Comparison of ENCODE assay signal across 9 mouse cellular contexts in the genomic region with DNA sequence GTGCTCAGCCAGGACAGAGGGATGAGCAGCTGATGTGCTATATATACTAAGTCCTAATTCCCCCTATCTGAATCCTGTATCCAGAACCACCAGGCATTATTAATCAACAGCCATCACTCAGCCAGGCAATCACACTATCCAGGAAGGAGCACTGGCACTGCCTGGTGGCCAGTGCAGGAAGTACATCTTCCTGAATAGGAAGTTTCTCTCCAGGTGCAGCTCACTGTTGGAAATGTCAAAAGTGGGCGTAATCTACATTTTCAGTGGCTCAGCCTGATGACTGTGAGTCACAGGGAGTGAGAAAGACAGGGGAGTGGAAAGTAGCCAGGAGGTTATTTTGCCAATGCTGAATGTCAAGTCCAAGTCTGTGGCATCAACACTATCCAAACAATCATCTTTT. TPM values are rescaled to one million over a fixed set of nuclear protein-coding genes. Genes with fewer than 3 reads are reported as not detected.
A peak's percentile ranks its signal among the peaks of the same experiment; 100 is the strongest.
DNase-seq lines count a peak whose midpoint lies in the region; TF ChIP-seq lines count a peak whose summit lies in the region.
"Had no signal": no experiment of that assay in that cellular context is flagged by ENCODE, and none has a peak within 500 bp of the region (broad histone marks: within the 10 kb centered on the region; RNA-seq: fewer than 3 reads in every experiment).

No protein-coding gene starts in this region.

- peak; percentile 38 to 53 for DNase-seq in cerebellum, adult 2 months
- no peak for DNase-seq in cerebellum, adult 11 months
- DNase-seq in spleen, adult 12 weeks (ENCODE audit: low spot score), result peak; percentile 31
- no peak for DNase-seq in spleen, postnatal 36 days (ENCODE audit: low spot score in 2 of 2)
- peak; percentile 46 to 58 for DNase-seq in layer of hippocampus, adult 2 months (ENCODE audit: low spot score in 2 of 2)
- peak; percentile 51 for DNase-seq in naive thymus-derived CD4-positive, alpha-beta T cell, adult 2 months (ENCODE audit: low read depth)
- no peak for DNase-seq in yolk sac, embryonic 10.5 days (ENCODE audit: low spot score)

- H3K4me1 ChIP-seq in cerebellum, adult 2 months (ENCODE audit: control insufficient read depth, insufficient read depth, low read length), result no peaks in the 10 kb centered on the region
- no peaks in the 10 kb centered on the region for H3K4me1 ChIP-seq in cortical plate, adult 2 months (ENCODE audit: control insufficient read depth, insufficient read depth, low read length)

- no peak for TF ChIP-seq POLR2A in cerebellum, adult 2 months (IDR thresholded peaks at IDR 0.05; ENCODE audit: borderline replicate concordance, insufficient read depth, low read length)
- TF ChIP-seq POLR2A in cortical plate, adult 2 months (IDR thresholded peaks at IDR 0.05; ENCODE audit: extremely low read depth, insufficient read depth, low read length), result no peak

- H3K4me3 ChIP-seq in cerebellum, adult 2 months (replicated peaks; ENCODE audit: insufficient read depth, low read depth, low read length), result no peak overlapping the region
- no peak overlapping the region for H3K4me3 ChIP-seq in cortical plate, adult 2 months (ENCODE audit: insufficient read depth, low read length)
- no peak overlapping the region for H3K4me3 ChIP-seq in layer of hippocampus, adult 2 months

- no peak overlapping the region for H3K27ac ChIP-seq in cerebellum, adult 2 months (ENCODE audit: insufficient read depth, low read length)
- no peak overlapping the region for H3K27ac ChIP-seq in cortical plate, adult 2 months (ENCODE audit: insufficient read depth, low read length)
- H3K27ac ChIP-seq in layer of hippocampus, adult 2 months, result no peak overlapping the region

- WGBS in cerebellum, adult 2 months, result 11% methylated on average over 1 of the region's 1 CpGs

- peak; percentile 67 for TF ChIP-seq CTCF in cerebellum, adult 2 months (IDR thresholded peaks at IDR 0.05; ENCODE audit: borderline replicate concordance, insufficient read depth, low read depth, low read length)
- TF ChIP-seq CTCF in cortical plate, adult 2 months (IDR thresholded peaks at IDR 0.05; ENCODE audit: extremely low read depth, insufficient read depth, low read length), result peak; percentile 68
- TF ChIP-seq CTCF in layer of hippocampus, adult 2 months (conservative IDR thresholded peaks at IDR 0.05), result peak; percentile 90

- H3K27me3 ChIP-seq in cerebellum, adult 2 months (ENCODE audit: control insufficient read depth, insufficient read depth, low read length), result no peaks in the 10 kb centered on the region

RNA-seq across cellular contexts. Expression of gene Tmem269, which starts 5.7 kb away (rescaled TPM):
- 0.82 and 0.92 TPM in 2 replicates for polyA plus RNA-seq in cerebellum, adult 2 months (2012; rRNA removed)
- polyA plus RNA-seq in cortical plate, adult 2 months (2012; rRNA removed), result 1.2 TPM in 2 replicates
- under 1 TPM; 0.77 to 0.93 TPM for total RNA-seq in layer of hippocampus, adult 2 months (2021)
- polyA plus RNA-seq: intestine, embryonic 14.5 days had no signal

RNA-seq across cellular contexts. Expression of gene AU022252, which starts 8.8 kb away (rescaled TPM):
- polyA plus RNA-seq in cerebellum, adult 2 months (2012; rRNA removed), result 10.7 and 11.9 TPM in 2 replicates
- polyA plus RNA-seq in cortical plate, adult 2 months (2012; rRNA removed), result 13.0 TPM in 2 replicates
- 10 to 100 TPM; 30.5 to 31.9 TPM for total RNA-seq in layer of hippocampus, adult 2 months (2021)

RNA-seq across cellular contexts. Expression of gene P3h1, which starts 9.0 kb away (rescaled TPM):
- polyA plus RNA-seq in cerebellum, adult 2 months (2012; rRNA removed), result 12.3 and 14.7 TPM in 2 replicates
- 10.6 and 10.8 TPM in 2 replicates for polyA plus RNA-seq in cortical plate, adult 2 months (2012; rRNA removed)
- total RNA-seq in layer of hippocampus, adult 2 months (2021), result 1 to 10 TPM; 9.6 to 9.9 TPM

RNA-seq across cellular contexts. Expression of gene Svbp, which starts 28.6 kb away (rescaled TPM):
- polyA plus RNA-seq in cerebellum, adult 2 months (2012; rRNA removed), result 25.7 and 26.4 TPM in 2 replicates
- 29.2 and 29.9 TPM in 2 replicates for polyA plus RNA-seq in cortical plate, adult 2 months (2012; rRNA removed)
- 10 to 100 TPM; 13.9 to 16.6 TPM for total RNA-seq in layer of hippocampus, adult 2 months (2021)

RNA-seq across cellular contexts. Expression of gene Cldn19, which starts 31.5 kb away (rescaled TPM):
- polyA plus RNA-seq in cerebellum, adult 2 months (2012; rRNA removed), result 0.20 and 0.32 TPM in 2 replicates
- polyA plus RNA-seq in cortical plate, adult 2 months (2012; rRNA removed), result 0.32 and 0.58 TPM in 2 replicates
- total RNA-seq in layer of hippocampus, adult 2 months (2021), result under 1 TPM; 0.37 to 0.69 TPM
- polyA plus RNA-seq: intestine, embryonic 14.5 days had no signal

Comparison
In these comparisons a context has a peak if more than half of its experiments do, and no peak if none do; other contexts are left out.
1. DNase-seq: peak in cerebellum, adult 2 months (2 of 2), spleen, adult 12 weeks (single experiment), layer of hippocampus, adult 2 months (2 of 2) and naive thymus-derived CD4-positive, alpha-beta T cell, adult 2 months (single experiment); none in cerebellum, adult 11 months (single experiment), spleen, postnatal 36 days (0 of 2) and yolk sac, embryonic 10.5 days (single experiment).
2. Peak in every context shown above with its lines, with median percentiles within 50 percentile points of each other: CTCF ChIP-seq.